Mouse (Mus musculus) forebrain, embryonic 16.5 days (tissue): ENCODE data around the gene Speg. TPM values are rescaled to one million over a fixed set of nuclear protein-coding genes. Genes with fewer than 3 reads are reported as not detected.

Experiments
- ATAC-seq: fragments of 200-750 bp; cut with Nextera tagmentation; 2 replicates; pipeline ENCODE4 v1.8.0; 2017; ENCODE audit warnings: mild to moderate bottlenecking, moderate library complexity
- H3K27ac ChIP-seq: fragments of 300-500 bp; sonication (generic); 2 replicates; pipeline ENCODE4 v1.5.1; 2014; ENCODE audit warnings: low read length, control low read depth
- H3K27me3 ChIP-seq: fragments of 300-500 bp; sonication (generic); replicated peaks from 2 replicates; pipeline ENCODE4 v1.6.1; 2014; ENCODE audit warnings: low read length; ENCODE audit not compliant: control insufficient read depth, insufficient read depth
- H3K36me3 ChIP-seq: fragments of 300-500 bp; sonication (generic); 2 replicates; pipeline ENCODE4 v1.6.1; 2014; ENCODE audit not compliant: control insufficient read depth, insufficient read depth
- H3K4me1 ChIP-seq: fragments of 300-500 bp; sonication (generic); replicated peaks from 2 replicates; pipeline ENCODE4 v1.6.1; 2014; ENCODE audit warnings: low read length; ENCODE audit not compliant: control insufficient read depth, insufficient read depth
- H3K4me2 ChIP-seq: fragments of 300-500 bp; sonication (generic); 2 replicates; pipeline ENCODE4 v1.6.1; 2014; ENCODE audit warnings: mild to moderate bottlenecking, low read length, control low read depth
- H3K4me3 ChIP-seq: fragments of 300-500 bp; sonication (generic); replicated peaks from 2 replicates; pipeline ENCODE4 v1.5.1; 2014; ENCODE audit warnings: mild to moderate bottlenecking, low read length, control low read depth
- H3K9ac ChIP-seq: fragments of 300-500 bp; sonication (generic); replicated peaks from 2 replicates; pipeline ENCODE4 v1.6.1; 2014; ENCODE audit warnings: low read depth, low read length, control low read depth
- H3K9me3 ChIP-seq: fragments of 300-500 bp; sonication (generic); 2 replicates; pipeline ENCODE4 v1.6.1; 2016; ENCODE audit warnings: low read length; ENCODE audit not compliant: control insufficient read depth
- WGBS: fragments of 180-500 bp; shearing (Covaris S2); extraction: QIAGEN DNeasy Blood & Tissue Kit; methylation state at CpG from one replicate; pipeline ENCODE4 v1.1.7; 2014; 5-methylcytosine and 5-hydroxymethylcytosine counted together
- polyA plus RNA-seq: library from polyadenylated mRNA; unstranded; fragments of >200 nt; fragmentation: Nextera tagmentation; extraction: Ambion mirVana; gene quantifications from 2 replicates; pipeline ENCODE4 v1.2.1, GENCODE M21; 2015

Speg gene
- polyA plus RNA-seq, 1 experiment from 2014 or later = 12.9 TPM

DNA sequence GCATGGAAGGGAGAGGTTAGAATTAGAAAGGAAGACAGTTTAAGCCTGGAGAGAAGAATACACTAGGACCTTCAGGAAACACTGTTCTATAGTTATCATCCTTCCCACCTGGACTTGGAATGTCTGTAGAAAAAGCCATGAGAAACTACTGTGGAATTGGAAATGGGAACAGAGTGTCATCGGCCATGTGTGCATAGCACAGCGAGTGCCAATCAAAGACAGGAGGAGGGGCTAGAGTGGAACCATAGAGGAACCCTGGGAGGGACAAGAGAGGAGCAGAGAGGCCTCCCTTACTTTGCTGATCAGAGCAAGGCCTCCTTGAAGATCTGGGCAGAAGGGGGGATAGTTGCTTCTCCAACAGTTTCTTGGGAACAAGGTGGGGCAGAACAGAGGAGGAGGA lies 4.1 kb downstream of the Speg start:
- WGBS = 63% methylated on average over 2 of the region's 2 CpGs
- Histone ChIP-seq H3K4me1 (peaks cover 14% of the 10 kb centered on the region), H3K9ac (no peak overlapping the region), H3K36me3 (no peaks in the 10 kb centered on the region), H3K4me2 (no peak overlapping the region), H3K9me3 (no peaks in the 10 kb centered on the region), H3K27me3 (peaks cover 12% of the 10 kb centered on the region), H3K4me3 (no peak overlapping the region), H3K27ac (no peak overlapping the region)
- no peak for ATAC-seq

DNA sequence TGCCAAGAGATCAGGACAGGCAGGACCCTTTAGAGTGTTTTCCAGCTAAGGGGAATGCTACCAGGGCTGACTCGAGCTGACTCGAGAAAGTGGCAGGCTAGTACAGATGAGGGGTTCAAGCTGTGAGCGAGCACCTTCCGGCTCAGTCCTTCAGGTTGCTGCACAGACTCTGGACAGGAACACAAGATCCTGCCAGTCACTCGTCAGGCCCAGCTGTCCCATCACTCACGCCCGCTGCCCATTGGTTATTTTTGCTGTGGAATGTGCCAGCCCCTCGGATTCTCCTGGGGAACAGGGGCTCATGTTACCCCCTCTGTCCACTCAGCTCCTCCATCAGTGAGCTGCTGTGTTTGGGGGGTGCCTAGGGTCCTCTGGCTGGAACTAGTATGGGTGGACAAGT lies 4.8 kb downstream of the Speg start:
- H3K27me3 ChIP-seq = peaks cover 7% of the 10 kb centered on the region; the same call in 1 of the 2 replicates
- ATAC-seq = no peak
- H3K4me3 ChIP-seq = no peak overlapping the region
- peaks cover 18% of the 10 kb centered on the region for H3K4me1 ChIP-seq
- H3K36me3 ChIP-seq = no peaks in the 10 kb centered on the region
- H3K27ac ChIP-seq = no peak overlapping the region
- H3K9ac ChIP-seq = no peak overlapping the region
- no peak overlapping the region for H3K4me2 ChIP-seq
- WGBS = 66% methylated on average over 8 of the region's 8 CpGs
- H3K9me3 ChIP-seq = no peaks in the 10 kb centered on the region

DNA sequence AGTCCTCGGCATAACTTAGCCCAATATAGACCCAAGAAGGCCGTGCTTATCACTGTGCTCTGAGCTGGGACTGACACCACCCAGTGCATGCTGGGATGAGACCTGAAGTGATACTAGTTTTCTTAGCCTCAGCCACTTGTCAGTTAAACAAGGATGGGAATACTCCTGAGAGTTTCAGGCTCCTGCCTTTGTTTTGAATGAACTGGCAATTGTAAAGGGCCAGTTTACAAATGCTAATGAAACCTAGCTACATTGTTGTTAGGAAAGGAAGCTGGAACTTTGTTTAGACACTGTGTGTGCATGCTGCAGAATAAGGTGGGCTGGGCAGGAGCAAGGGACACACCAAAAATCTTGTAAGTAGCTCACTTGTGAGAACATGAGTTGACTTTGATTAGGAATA lies 5.9 kb downstream of the Speg start:
- no peak for ATAC-seq
- WGBS = 37% methylated on average over 2 of the region's 2 CpGs
- H3K4me1 ChIP-seq = peaks cover 22% of the 10 kb centered on the region
- no peak overlapping the region for H3K9ac ChIP-seq
- H3K36me3 ChIP-seq = no peaks in the 10 kb centered on the region
- no peak overlapping the region for H3K4me2 ChIP-seq
- H3K27me3 ChIP-seq = peaks cover 3% of the 10 kb centered on the region; the same call in 1 of the 2 replicates
- H3K27ac ChIP-seq = no peak overlapping the region
- H3K9me3 ChIP-seq = no peaks in the 10 kb centered on the region
- H3K4me3 ChIP-seq = no peak overlapping the region

DNA sequence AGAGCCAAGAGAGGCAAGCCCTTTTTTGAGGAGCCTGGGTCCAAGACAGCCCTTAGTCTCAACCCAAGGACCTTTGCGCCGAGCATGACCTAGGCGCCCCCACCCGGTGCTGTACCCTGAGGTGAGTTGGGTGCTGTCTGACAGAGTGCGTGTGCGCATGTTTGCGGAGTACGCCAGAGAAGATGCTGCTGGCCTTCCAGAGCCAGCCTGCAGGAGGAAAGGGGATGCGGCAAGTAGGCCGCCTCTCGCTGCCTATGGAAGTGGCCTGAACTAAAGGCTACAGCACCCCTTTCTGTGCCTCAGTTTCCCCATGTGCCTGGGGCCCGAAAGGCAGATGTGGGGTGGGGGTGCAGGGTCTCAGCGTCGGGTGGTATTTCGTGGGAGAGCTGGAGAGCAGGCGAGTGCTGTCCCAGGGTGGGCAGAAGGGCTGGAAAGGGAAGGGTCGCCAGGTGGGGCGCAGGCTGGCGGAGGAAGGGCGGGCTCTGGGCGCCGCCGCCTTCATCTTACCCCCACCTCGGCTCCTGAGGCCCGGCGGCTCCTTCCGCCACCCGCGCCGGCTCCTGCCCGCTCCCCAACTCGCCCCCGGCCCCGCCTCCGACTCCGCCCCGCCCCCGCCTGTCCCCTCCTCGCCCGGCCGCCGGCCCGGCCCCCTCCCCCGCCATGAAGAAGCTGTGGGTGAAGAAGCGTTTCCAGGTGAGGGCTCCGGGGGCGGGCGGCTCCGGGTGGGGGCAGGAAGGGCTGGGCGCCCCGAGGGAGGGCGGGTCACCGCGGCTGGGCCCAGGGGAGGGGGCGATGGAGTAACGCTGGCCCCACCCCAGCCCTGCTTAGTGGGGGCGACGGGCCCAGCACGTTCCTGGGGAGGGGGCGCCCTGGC lies 6.6 kb downstream of the Speg start:
- peaks cover 8% of the 10 kb centered on the region for H3K27me3 ChIP-seq
- H3K36me3 ChIP-seq = no peaks in the 10 kb centered on the region
- H3K27ac ChIP-seq = peak overlapping the region; percentile 46; the same call in 1 of the 2 replicates
- H3K4me1 ChIP-seq = peaks cover 26% of the 10 kb centered on the region
- H3K4me2 ChIP-seq = peak overlapping the region; percentile 92
- WGBS = 2% methylated on average over 21 of the region's 60 CpGs
- H3K4me3 ChIP-seq = peak overlapping the region; percentile 75
- peak; percentile 62 for ATAC-seq
- H3K9ac ChIP-seq = peak overlapping the region; percentile 82
- no peaks in the 10 kb centered on the region for H3K9me3 ChIP-seq

DNA sequence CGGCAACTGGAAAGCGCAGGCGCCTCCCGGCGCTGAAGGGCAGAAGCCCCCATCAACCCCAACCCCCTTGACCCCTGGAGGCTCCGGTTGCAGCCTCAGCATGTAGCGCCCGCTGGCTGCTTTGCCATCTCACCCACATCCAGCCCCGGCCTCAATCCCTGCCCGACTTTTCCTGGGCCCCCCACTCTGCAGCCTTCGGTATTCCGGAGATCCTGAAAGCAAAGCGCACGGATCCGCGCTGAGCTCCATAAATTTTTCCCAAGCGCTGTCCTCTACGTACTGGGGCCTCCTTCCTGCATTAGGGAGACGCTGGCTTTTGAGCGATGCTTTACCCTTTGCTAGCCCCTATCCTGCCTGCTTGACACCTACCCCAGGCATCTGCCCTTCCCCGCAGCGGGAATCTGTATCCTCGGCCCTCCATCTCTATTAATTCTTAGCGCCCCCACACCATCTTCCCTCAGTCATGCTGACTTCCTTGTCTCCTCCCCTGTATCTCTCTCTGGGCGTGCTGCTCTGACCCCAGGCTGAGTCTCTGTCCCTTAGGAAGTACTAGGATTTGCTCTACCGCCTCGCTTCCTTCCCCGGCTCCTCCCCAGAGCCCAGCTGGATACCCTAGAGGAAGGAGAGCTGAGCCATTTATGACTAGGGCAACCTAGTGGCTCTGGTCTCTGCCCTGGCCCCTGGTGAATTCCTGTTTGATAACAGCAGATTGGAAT lies 7.4 kb downstream of the Speg start:
- Histone ChIP-seq H3K27me3 (peaks cover 14% of the 10 kb centered on the region), H3K27ac (peak overlapping the region; percentile 46; the same call in 1 of the 2 replicates), H3K4me3 (peak overlapping the region; percentile 75), H3K4me2 (peak overlapping the region; percentile 92), H3K4me1 (peaks cover 26% of the 10 kb centered on the region), H3K9ac (peak overlapping the region; percentile 82), H3K9me3 (no peaks in the 10 kb centered on the region), H3K36me3 (no peaks in the 10 kb centered on the region)
- WGBS = 2% methylated on average over 28 of the region's 28 CpGs
- peak; percentile 8 for ATAC-seq

DNA sequence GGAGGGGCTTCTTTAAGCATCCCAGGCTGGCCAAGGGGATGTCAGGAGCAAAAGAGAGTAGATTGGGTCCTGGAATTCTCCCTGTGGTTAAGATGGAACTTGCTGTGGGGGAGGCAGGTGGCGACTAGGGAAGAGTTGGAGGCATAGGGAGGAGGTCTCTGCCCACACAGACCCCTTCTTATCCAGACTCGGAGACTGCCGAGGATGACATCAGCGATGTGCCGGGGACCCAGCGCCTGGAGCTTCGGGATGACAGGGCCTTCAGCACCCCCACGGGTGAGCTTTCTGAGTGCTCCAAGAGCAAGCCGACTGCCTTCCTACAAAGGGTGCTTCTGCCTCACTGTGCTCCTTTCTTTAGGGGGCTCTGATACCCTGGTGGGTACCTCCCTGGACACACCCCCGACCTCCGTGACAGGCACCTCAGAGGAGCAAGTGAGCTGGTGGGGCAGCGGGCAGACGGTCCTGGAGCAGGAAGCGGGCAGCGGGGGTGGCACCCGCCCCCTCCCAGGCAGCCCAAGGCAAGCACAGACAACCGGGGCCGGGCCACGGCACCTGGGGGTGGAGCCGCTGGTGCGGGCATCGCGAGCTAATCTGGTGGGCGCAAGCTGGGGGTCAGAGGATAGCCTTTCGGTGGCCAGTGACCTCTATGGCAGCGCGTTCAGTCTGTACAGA lies 9.5 kb downstream of the Speg start:
- WGBS = 86% methylated on average over 27 of the region's 27 CpGs
- Histone ChIP-seq H3K9me3 (no peaks in the 10 kb centered on the region), H3K27me3 (peaks cover 28% of the 10 kb centered on the region), H3K36me3 (no peaks in the 10 kb centered on the region), H3K4me1 (peaks cover 41% of the 10 kb centered on the region), H3K9ac (no peak overlapping the region), H3K4me3 (no peak overlapping the region), H3K27ac (no peak overlapping the region), H3K4me2 (no peak overlapping the region)
- ATAC-seq = no peak

DNA sequence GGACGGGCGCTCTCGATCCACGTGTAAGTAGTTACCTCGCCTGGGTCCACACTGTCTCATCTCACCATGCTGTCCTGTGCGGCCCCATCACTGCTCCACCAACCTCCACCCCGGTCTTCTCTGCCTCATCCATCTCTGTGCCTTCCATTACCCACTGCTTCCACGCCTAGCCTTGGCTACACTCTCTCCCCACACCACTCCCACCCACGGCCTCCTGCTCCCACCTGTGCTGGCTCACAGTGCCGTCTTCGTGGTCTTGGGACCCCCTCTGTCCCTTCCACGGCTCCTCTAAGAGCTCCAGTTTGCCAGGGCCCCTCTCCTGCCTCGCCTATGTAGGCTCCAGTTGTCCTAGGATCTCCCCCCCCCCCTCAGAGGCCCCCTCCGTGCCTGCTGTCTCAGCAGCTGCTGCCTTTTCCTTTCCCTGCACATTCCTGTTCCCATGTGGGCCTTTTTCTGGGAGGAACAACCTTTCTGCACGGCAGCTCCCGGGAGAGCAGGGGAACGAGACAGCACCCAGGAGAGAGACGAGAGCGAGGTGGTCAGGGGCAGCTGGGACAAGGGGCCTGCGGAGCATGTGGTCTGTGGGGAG lies 10.1 kb downstream of the Speg start:
- H3K27me3 ChIP-seq = peaks cover 32% of the 10 kb centered on the region
- H3K36me3 ChIP-seq = no peaks in the 10 kb centered on the region
- H3K9ac ChIP-seq = 0 out of 2 replicates have a peak overlapping the region, but pooled peaks have one; percentile 23
- H3K9me3 ChIP-seq = no peaks in the 10 kb centered on the region
- WGBS = 75% methylated on average over 20 of the region's 20 CpGs
- peaks cover 41% of the 10 kb centered on the region for H3K4me1 ChIP-seq
- peak overlapping the region; percentile 25 for H3K4me2 ChIP-seq
- no peak overlapping the region for H3K4me3 ChIP-seq
- no peak overlapping the region for H3K27ac ChIP-seq
- no peak for ATAC-seq

DNA sequence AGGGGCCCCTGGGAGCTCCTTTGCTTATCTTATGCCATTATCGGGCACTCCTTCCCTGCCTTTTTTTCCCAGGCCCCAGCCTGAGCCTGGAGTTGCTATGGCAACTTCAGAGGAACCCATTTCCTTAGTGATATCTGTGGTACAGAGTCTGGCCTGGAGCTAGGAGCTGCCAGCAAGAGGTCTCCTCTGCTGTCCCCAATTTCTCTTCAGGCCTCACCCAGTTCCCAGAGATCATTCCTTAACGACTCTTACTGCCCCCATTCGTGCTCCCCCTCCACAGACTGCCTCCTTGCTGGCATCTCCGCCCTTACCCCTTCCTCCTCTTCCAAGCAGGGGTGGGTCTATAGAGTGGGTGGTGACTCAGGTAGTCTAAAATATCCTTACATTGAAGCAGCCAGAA lies 11.1 kb downstream of the Speg start:
- Histone ChIP-seq H3K9ac (0 out of 2 replicates have a peak overlapping the region, but pooled peaks have one; percentile 6), H3K4me2 (peak overlapping the region; percentile 25), H3K4me1 (peaks cover 41% of the 10 kb centered on the region), H3K4me3 (no peak overlapping the region), H3K9me3 (no peaks in the 10 kb centered on the region), H3K36me3 (no peaks in the 10 kb centered on the region), H3K27ac (no peak overlapping the region), H3K27me3 (peaks cover 32% of the 10 kb centered on the region)
- ATAC-seq = no peak
- WGBS = 29% methylated on average over 4 of the region's 4 CpGs
